Mouse (Mus musculus): ENCODE measurements at regions not wholly inside any gene's neighbourhood (a gene's known extent, or its start where the extent isn't known, plus 50 kb on each side); places are given as distances from the start of the nearest gene placed in this dataset.

DNA sequence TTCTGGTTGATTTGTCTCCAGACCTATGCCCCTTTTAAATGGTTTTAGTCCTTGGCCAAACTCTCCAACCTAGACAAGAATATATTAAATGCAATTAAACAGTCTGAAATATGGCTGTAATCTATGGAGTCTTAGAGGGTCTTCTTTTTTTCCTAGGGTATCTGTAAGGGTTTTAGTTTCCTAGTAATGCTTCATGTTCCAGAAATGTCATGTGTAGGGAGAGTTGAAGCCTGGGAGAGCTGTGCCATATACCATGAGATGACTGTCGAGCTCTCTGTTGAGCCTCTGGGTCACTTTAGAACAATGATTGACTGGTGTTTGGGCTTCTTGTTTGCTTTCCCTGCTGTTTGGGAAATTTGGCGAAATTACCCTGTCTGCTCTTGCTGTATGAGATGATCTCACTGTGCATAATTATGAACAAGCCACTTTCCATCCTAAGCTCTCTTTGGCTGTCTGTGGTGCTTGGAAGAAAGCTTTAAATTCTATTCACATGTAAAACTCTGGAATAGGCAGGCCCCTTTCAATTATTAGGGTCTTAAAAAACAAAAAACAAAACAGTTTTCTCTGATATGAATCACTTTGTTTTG is 74.9 kb upstream of the Pld5 start:
- H3K4me3 ChIP-seq (ENCODE audit: insufficient read depth, poor library complexity, severe bottlenecking), result no peak overlapping the region
- no peak overlapping the region for H3ac ChIP-seq (ENCODE audit: control insufficient read depth, insufficient read length, low read depth)
- no peak for TF ChIP-seq CTCF (IDR thresholded peaks at IDR 0.05; ENCODE audit: control insufficient read depth, insufficient read depth, insufficient read length)
- TF ChIP-seq USF1 (IDR thresholded peaks at IDR 0.05; ENCODE audit: low read depth), result no peak
- TF ChIP-seq CEBPB (IDR thresholded peaks at IDR 0.05; ENCODE audit: low read depth), result no peak
- no peak for TF ChIP-seq FOSL1 (IDR thresholded peaks at IDR 0.05; ENCODE audit: insufficient read depth, low read length, poor library complexity, severe bottlenecking)
- no peak for TF ChIP-seq MYOG (IDR thresholded peaks at IDR 0.05; ENCODE audit: control insufficient read depth, extremely low read depth, insufficient read length)
- TF ChIP-seq MYOD1 (IDR thresholded peaks at IDR 0.05; ENCODE audit: control insufficient read depth, insufficient read length, low read depth), result no peak
- no peak for TF ChIP-seq MAX (IDR thresholded peaks at IDR 0.05)
- no peaks in the 10 kb centered on the region for H3K36me3 ChIP-seq (ENCODE audit: control insufficient read depth, insufficient read depth)
- H3K27me3 ChIP-seq (ENCODE audit: control insufficient read depth, insufficient read depth, insufficient read length), result no peaks in the 10 kb centered on the region
- no peaks in the 10 kb centered on the region for H3K79me3 ChIP-seq (ENCODE audit: low read depth)
- no peaks in the 10 kb centered on the region for H3K79me2 ChIP-seq (ENCODE audit: control insufficient read depth, insufficient read depth)

DNA sequence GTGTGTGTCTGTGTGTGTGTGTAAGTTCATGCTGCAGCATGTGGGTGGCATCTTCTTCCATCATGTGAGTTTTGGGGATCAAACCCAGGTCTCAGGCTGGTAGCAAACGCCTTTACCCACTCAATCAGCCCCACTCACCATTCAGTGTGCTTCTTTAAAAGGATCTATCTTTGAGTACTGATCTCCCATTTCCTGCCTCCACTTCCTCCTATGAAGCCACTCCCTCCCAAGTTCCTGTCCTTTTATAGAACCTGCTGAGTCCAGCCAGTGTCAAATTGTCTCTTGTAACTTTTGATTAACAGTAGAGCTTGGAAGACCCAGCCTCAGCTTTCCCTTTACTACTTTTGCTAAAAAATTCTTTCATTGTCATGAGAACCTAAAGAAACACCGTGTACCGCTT is 73.0 kb upstream of the Pld5 start:
- Histone ChIP-seq H3ac (ENCODE audit: control insufficient read depth, insufficient read length, low read depth) (no peak overlapping the region), H3K79me3 (ENCODE audit: low read depth) (no peaks in the 10 kb centered on the region), H3K36me3 (ENCODE audit: control insufficient read depth, insufficient read depth) (no peaks in the 10 kb centered on the region), H3K79me2 (ENCODE audit: control insufficient read depth, insufficient read depth) (no peaks in the 10 kb centered on the region), H3K27me3 (ENCODE audit: control insufficient read depth, insufficient read depth, insufficient read length) (no peaks in the 10 kb centered on the region), H3K4me3 (ENCODE audit: insufficient read depth, poor library complexity, severe bottlenecking) (no peak overlapping the region)
- TF ChIP-seq MYOD1 (IDR thresholded peaks at IDR 0.05; ENCODE audit: control insufficient read depth, insufficient read length, low read depth) (no peak), MYOG (IDR thresholded peaks at IDR 0.05; ENCODE audit: control insufficient read depth, extremely low read depth, insufficient read length) (no peak), CEBPB (IDR thresholded peaks at IDR 0.05; ENCODE audit: low read depth) (no peak), USF1 (IDR thresholded peaks at IDR 0.05; ENCODE audit: low read depth) (no peak), FOSL1 (IDR thresholded peaks at IDR 0.05; ENCODE audit: insufficient read depth, low read length, poor library complexity, severe bottlenecking) (no peak), CTCF (IDR thresholded peaks at IDR 0.05; ENCODE audit: control insufficient read depth, insufficient read depth, insufficient read length) (no peak), MAX (IDR thresholded peaks at IDR 0.05) (no peak)

DNA sequence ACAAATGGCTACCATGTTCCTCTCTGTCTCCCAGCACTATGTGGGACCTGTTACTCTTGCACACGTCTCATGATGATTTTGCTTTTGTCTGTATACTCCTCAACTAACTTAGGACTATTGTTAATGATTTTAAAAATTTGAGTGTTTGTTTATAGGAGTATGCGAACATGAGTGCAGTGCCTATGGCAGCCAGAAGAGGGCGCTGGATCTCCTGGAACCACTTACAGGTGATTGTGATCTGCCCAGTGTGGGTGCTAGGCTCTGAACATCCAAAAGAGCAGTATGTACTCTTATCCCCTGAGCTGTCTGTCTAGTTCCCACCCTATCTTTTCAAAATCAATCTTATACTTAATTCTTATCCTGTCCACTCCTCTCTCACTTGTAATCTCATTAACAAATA is 56.2 kb upstream of the Pld5 start:
- TF ChIP-seq MYOD1 (IDR thresholded peaks at IDR 0.05; ENCODE audit: control insufficient read depth, insufficient read length, low read depth) (no peak), FOSL1 (IDR thresholded peaks at IDR 0.05; ENCODE audit: insufficient read depth, low read length, poor library complexity, severe bottlenecking) (no peak), CTCF (IDR thresholded peaks at IDR 0.05; ENCODE audit: control insufficient read depth, insufficient read depth, insufficient read length) (no peak)
- no peak overlapping the region for H3ac ChIP-seq (ENCODE audit: control insufficient read depth, insufficient read length, low read depth)
- H3K79me2 ChIP-seq (ENCODE audit: control insufficient read depth, insufficient read depth), result no peaks in the 10 kb centered on the region
- no peaks in the 10 kb centered on the region for H3K36me3 ChIP-seq (ENCODE audit: control insufficient read depth, insufficient read depth)
- no peak overlapping the region for H3K4me3 ChIP-seq (ENCODE audit: insufficient read depth, poor library complexity, severe bottlenecking)
- H3K27me3 ChIP-seq (ENCODE audit: control insufficient read depth, insufficient read depth, insufficient read length), result no peaks in the 10 kb centered on the region
- H3K79me3 ChIP-seq (ENCODE audit: low read depth), result no peaks in the 10 kb centered on the region

Measured in C2C12 (cell line).